Mouse (Mus musculus) C2C12 (cell line): ENCODE data around the gene Btbd8.

Experiments used
- CTCF ChIP-seq: IDR thresholded peaks from one replicate; pipeline ENCODE4 v1.5.1; 2011; ENCODE audit not compliant: control insufficient read depth, insufficient read depth, insufficient read length
- MAX ChIP-seq: IDR thresholded peaks from one replicate; pipeline ENCODE4 v1.6.1; 2011; ENCODE audit warnings: mild to moderate bottlenecking, control low read depth
- MYOD1 ChIP-seq: IDR thresholded peaks from one replicate; pipeline ENCODE4 v1.6.1; 2011; ENCODE audit warnings: low read depth; ENCODE audit not compliant: control insufficient read depth, insufficient read length
- MYOG ChIP-seq: IDR thresholded peaks from one replicate; pipeline ENCODE4 v1.6.1; 2011; ENCODE audit not compliant: control insufficient read depth, insufficient read length; ENCODE audit errors: extremely low read depth

DNA sequence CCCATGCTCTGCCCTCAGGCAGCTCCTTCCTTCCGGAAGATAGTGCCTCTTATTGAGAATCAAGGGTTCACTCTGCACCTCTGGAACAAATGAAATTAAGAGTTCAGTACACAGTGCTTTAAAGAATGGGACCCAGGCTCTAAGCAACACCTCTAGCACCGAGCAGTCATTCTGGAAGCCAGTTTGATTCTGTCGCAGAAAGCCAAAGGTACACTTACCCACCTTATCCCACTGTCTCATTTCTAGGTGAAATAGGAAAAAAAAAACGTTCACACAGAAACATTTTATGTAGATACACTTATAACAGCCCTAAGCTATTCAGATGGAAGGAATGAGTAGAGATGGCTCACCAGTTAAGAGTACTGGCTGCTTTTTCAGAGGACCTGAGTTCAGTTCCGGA, 35.4 kb upstream of the Btbd8 start, which contains the start of gene Ephx4:
- TF ChIP-seq CTCF (no peak), MAX (no peak), MYOG (no peak), MYOD1 (no peak)
